Mouse (Mus musculus) brain, embryonic 14.5 days (tissue): ENCODE data around the gene Brinp1.

ENCODE experiments used
- CTCF ChIP-seq: fragments of 200-500 bp; IDR thresholded peaks from 2 replicates; pipeline ENCODE4 v1.5.1; 2012; ENCODE audit warnings: inconsistent platforms, mild to moderate bottlenecking, moderate library complexity, borderline replicate concordance; ENCODE audit not compliant: insufficient read depth, insufficient read length; ENCODE audit errors: extremely low read depth
- POLR2A ChIP-seq: fragments of 200-500 bp; IDR thresholded peaks from 2 replicates; pipeline ENCODE4 v1.6.1; 2012; ENCODE audit warnings: mild to moderate bottlenecking, inconsistent platforms, borderline replicate concordance; ENCODE audit not compliant: poor library complexity, insufficient read depth, insufficient read length, severe bottlenecking; ENCODE audit errors: extremely low read depth

DNA sequence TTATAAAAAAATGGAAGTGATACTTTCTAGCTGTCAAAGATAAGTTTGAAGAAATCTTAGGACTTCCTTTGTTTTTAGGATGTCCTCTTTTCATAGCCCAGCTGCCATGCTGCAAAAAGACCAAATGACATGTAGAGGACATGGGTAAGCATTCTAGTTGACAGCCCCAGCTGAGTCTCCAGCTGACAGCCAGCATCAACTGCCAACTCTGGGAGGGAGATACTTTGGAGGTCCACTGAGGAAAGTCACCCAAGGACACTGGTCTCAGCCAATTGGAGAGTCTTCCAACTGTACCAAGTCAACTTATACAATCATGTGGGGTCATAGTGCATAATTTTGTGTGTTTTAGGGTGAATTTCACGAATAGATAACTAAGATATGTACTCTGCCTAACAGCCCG is 166.6 kb downstream of the Brinp1 start:
- no peak for TF ChIP-seq POLR2A
- TF ChIP-seq CTCF: no peak
